Mouse (Mus musculus) T-helper 17 cell (primary cell): ENCODE data around the gene Ptprr.

Source experiments
- in situ Hi-C, 2 experiments: fragments of 300-600 bp; cut with MboI, MseI; formaldehyde crosslinking; loops; 1 replicate in 1 of 2; 2 replicates in 1 of 2; pipeline ENCODE4 v1.15.1; 2025; ENCODE audit warnings: high pct_unique_total_duplicates in 2 of 2

Ptprr gene

GRCm38 (mm10) chr10:116115881-116116677 lies 98.1 kb downstream of the Ptprr start:
- in situ Hi-C loops = loop anchor here in 1 of 2 experiments (5.0 kb wide), 1 partner anchor 71 kb away; no protein-coding TSS in a partner anchor

- in situ Hi-C loops = loop anchor here in 1 of 2 experiments (5.0 kb wide), 1 partner anchor 70 kb away; no protein-coding TSS in a partner anchor
Measured at GRCm38 (mm10) chr10:116117060-116117459, 99.0 kb downstream of the Ptprr start.

- in situ Hi-C loops = no loop called here
Measured at GRCm38 (mm10) chr10:116121463-116121862, 103.5 kb downstream of the Ptprr start.

GRCm38 (mm10) chr10:116123808-116124207 lies 105.8 kb downstream of the Ptprr start:
- in situ Hi-C loops = no loop called here

DNA sequence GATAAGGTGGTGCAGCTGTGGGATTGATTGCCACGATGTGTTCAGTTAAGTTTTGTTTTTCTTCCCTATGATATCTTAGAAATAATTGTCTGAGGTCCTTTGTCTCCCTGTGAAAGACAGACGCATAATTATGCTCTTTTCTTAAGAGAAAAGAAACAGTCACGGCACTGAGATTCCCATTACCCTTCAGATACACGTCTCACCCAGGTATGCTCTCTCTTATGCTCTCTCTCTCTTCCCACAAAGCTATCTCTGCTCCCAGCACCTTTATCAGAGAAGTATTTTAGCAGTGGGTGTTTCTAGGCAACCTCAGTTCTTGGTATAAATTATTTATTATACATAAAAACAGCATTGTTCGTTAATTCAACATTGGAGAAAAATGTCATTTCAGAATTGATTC lies 107.4 kb downstream of the Ptprr start:
- in situ Hi-C loops = no loop called here

GRCm38 (mm10) chr10:116130401-116130800 lies 112.4 kb downstream of the Ptprr start:
- in situ Hi-C loops = no loop called here

- in situ Hi-C loops = no loop called here
Measured at GRCm38 (mm10) chr10:116131223-116131622, 113.2 kb downstream of the Ptprr start.

DNA sequence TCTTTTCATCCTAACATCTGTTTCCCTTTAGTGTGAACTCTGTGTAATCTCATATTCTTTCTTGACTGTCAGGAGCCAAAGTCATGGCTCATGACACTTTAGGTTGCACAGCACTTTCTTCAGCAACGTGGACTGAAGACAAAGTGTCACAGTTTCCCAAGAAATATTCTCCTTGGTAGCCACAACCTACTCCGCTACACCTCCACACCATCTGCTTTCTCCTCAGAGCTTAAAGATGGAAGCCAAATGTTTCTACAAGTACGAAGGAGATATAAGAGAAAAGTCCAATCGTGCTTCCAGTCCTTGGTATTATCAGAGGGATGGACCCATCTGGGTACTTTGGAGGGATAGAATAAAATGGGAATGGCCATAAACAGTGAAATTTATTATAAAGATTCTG lies 114.2 kb downstream of the Ptprr start:
- in situ Hi-C loops = no loop called here

- in situ Hi-C loops = no loop called here
Measured at GRCm38 (mm10) chr10:116135187-116135586, 117.2 kb downstream of the Ptprr start.

- in situ Hi-C loops = no loop called here
Measured at GRCm38 (mm10) chr10:116140226-116140625, 122.2 kb downstream of the Ptprr start.

DNA sequence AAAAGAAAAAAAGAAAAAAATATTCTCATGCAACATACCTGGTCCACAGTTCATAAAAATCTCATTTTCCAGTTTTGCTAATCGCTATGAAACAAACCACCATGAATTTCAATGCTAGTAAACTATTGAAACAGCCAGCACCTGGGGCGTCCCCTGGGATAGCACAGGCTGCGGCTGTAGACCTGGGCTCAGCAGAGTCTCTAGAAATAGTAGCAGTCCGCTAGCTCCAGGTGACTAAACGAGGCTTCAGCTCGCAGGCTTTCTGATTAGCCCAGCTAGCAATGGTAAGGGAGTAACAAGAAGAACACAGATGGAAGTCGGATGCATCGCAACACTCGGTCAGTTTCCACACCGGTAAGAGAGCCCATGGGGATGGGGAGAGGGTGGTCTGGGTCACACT lies 125.7 kb downstream of the Ptprr start:
- in situ Hi-C loops = no loop called here

DNA sequence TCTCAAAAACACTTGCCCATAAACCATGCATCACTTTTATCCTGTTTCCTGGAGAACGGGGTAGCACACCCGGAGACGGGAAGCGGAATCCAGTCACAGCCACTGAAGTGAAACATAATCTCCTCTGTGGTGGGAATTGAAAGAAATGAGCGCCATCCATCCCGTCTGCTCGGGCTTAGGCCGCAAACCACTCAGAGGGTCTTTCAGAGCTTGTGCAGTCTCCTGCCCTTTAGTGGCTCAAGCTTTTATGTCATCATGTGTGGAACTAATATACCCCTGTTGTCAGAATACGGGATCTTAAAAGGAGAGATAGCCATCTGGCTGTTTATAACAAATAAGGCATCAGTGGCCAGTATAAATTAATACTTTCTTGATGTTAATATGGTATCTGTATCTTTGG lies 128.1 kb downstream of the Ptprr start:
- in situ Hi-C loops = no loop called here

- in situ Hi-C loops = no loop called here
Measured at GRCm38 (mm10) chr10:116154707-116155106, 136.7 kb downstream of the Ptprr start.

DNA sequence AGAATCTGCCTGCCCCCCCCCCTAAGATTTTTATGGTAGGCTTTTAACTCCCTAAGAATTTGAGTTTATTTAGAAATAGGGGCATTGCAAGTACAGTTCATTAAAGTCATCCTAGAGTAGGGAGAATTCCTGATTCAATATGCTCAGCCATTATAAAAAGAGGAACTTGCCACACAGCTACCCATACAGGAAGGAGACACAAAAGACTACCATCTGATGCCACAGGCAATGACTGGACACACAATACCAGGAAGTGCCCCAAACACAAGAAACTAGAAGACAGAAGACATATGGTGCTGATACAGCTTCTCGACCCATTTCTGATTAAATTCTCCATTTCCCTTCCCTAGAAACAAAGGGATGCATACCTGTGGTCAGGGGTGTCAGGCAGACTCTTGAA lies 138.7 kb downstream of the Ptprr start:
- in situ Hi-C loops = no loop called here

DNA sequence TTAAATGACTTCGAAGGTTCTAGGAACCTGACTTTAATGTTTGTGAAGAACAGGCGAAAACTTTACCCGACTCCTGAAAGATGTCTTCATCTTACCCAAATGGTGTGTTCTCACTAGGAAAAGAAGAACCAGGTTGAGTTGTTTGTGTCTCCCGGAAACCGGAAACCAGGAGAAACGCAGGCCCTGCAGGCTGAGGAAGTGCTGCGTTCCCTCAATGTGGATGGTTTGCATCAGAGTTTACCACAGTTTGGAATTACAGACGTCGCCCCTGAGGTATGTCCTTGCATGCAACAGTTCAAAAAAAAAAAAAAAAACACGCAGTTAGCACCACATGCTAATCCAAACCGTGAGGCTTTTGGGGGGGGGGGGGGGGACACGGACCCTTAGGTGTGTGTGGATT lies 144.3 kb downstream of the Ptprr start:
- in situ Hi-C loops = no loop called here

GRCm38 (mm10) chr10:116175324-116175883 lies 157.4 kb downstream of the Ptprr start:
- in situ Hi-C loops = loop anchor here in 1 of 2 experiments (25.0 kb wide), 1 partner anchor 988 kb away; the partner anchor contains the start of gene Tph2

GRCm38 (mm10) chr10:116177390-116178179 lies 159.6 kb downstream of the Ptprr start:
- in situ Hi-C loops = loop anchor here in 1 of 2 experiments (25.0 kb wide), 1 partner anchor 990 kb away; the partner anchor contains the start of gene Tph2

- in situ Hi-C loops = loop anchor here in 1 of 2 experiments (25.0 kb wide), 1 partner anchor 994 kb away; the partner anchor contains the start of gene Tph2
Measured at GRCm38 (mm10) chr10:116181235-116181634, 163.2 kb downstream of the Ptprr start.

GRCm38 (mm10) chr10:116182221-116182620 lies 164.2 kb downstream of the Ptprr start:
- in situ Hi-C loops = loop anchor here in 1 of 2 experiments (25.0 kb wide), 1 partner anchor 995 kb away; the partner anchor contains the start of gene Tph2

DNA sequence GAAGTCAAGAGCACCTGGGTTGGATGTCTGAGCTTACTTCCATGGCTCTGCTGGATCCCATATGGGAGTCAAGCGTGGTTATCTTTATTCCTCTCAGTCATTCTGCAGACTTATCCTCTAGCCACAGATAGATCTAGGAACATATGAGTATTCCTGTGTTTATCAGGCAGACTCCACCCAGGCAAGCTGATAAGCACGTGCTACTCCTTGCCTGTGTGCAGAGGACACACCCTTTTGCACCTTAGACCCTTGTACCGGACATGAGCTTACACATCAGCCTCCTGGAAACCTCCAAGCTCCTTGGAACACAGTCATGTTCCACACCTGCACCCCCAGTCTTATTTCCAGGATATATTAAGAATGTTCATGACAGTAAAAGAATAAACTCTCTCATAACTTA lies 165.2 kb downstream of the Ptprr start:
- in situ Hi-C loops = loop anchor here in 1 of 2 experiments (25.0 kb wide), 1 partner anchor 996 kb away; the partner anchor contains the start of gene Tph2

GRCm38 (mm10) chr10:116191724-116192123 lies 173.7 kb downstream of the Ptprr start:
- in situ Hi-C loops = loop anchor here in 1 of 2 experiments (10.0 to 25.0 kb wide), 2 partner anchors 107 to 1004 kb away; partner anchors contain the start of gene Tph2
